Mouse (Mus musculus): ENCODE measurements around the gene Meis2.

Gene Meis2

DNA sequence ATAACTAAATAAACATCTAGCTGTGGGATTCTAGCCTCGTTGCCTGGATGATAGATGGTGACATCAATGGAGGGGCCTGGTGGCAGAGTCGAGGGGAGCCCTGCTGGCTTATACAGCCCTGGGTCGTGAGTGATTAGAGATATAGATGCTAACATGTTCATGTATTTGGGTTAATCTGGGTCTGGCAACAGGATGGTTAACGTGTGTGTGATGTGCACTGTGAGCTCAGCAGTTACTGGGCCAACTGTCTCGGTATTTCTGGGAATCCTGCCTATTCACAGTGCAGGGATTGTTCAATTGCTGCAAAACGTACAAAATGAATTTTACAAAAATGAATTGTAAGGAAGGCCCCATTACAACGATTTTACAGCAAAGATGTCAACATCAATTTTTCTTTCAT is 20.6 kb downstream of the Meis2 start:
- DNase-seq, result no peak

DNA sequence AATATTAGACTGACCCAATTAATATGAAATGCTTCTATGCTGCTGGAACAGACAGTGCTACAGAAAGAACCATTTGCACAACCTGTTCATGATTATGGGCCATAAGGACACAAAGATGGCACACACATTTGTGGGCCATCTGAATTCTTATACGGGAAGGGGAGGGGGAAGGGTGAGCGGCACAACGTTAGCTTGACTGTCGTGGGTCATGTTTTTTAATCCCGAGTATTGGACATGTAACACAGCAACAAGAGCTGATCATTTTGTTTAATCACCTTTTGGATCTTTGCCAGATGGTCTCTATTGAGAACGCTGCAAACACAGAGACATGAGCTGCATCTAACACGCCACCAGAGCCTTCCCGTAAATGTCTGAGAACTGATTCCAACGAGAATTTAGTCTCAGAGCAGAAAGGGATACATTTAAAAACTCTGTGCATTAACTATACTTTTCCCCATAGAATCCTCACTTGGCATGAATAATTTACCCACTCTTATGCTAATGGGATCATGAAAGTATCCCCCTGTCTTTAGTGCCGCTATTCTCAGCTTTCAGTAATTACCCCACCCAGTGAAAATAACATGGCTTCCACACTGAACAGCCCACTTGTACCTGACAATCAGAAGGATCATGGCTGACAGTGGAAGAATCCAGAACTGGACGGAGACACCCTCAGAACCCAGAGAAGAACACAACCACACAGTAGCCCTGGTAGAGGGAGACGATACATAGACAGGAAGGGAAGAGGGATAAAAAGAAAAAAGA is 22.5 kb downstream of the Meis2 start:
- no peak for DNase-seq

DNA sequence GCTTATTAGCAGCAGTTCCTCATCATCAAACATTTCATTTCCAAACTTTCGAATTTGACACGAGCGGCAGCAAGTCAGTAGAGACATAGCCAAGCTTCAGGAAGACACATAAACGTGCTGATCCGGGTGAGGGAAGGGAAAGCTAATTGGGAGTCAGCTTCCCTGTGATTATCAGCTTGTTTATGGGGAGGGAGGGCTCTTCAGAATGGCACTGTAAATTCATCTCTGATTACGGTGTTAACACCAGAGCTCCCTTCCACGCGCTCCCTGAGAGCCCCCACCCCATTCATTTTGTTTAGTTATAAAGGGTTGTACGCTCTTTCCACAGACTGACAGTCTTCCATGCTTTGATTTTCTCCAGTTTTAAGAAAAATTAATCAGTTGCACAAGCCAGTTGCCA is 23.2 kb downstream of the Meis2 start:
- DNase-seq, result no peak

DNA sequence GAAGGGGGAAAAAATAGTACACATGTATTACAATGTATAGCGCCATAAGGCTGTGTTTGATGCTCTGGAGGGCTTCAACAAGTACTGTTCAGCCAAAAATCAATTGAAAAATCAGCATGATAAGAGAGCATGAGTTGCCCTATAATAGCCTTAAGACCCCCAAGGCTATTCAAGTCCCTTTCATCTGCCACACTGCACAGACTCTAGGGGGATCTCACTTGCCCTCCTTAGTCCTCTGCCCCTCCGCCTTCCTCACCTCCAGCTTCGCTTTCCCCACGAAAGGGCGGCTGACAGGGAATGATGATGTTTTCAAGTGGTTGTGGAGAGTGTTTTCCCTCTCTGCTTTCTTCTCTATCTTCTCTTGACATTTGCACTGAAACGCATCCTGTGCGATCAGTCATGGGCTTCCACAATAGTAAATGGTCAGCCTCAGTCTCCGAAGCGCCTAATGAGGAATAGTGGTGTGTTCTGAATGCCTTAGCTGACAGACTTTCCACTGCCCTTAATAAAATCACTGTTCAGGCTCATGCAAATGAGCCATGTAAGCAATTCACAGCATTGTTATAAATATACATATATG is 23.9 kb downstream of the Meis2 start:
- DNase-seq, result no peak

DNA sequence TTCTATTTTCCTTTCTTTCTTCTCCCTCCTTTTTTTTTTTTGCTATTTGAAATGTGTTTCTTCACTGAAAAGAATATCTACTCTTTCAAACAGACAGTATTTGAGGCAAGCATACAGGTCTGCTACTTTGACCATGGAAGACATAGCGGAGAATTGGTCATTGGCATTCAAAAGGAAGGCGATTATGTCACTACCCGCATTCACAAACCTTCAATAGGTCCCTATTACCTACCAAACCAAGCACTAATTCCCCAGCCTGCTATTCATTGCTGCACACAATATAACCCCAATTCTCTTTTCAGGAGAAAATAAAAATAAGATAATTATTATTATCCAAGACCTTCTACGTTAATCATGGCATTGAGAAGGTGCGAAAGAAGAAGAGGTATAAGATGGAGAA is 30.3 kb downstream of the Meis2 start:
- no peak for DNase-seq

DNA sequence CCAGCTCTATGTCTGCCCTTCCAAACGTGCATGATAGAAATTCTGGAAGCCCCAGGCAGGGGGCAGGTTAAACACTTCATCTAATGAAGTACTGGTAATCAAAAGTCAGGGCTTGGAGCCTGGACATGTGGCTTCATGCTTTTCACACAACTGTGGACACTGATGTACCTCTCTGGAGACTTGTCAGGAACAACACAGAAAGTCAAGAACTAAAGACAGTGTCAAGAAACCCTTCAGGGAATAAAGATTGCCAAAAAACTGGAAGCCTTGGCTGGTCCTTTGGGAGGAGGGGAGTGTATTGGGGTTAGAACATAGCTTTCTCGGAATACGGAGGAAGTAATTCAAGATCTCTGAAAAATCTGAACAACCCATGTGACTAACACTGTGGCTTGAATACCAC is 37.5 kb downstream of the Meis2 start:
- no peak for DNase-seq

DNA sequence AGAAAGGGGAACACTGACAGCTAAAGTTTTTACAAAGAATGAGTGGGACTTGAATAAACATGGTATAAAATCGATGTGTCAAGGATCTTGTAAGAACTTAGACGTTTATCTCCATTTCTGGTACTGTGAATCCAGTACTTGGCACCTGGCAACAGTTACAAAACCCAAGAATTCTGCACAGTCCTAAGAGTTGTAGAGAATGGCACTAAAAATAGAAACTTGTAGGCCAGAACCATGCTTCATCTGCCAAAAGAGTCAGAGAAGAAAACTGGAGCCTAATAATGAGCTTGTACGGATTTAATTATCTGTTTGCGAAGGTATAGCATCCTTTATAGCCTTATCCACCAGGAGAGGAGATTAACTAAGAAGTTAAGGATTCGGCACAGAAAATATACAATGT is 42.8 kb downstream of the Meis2 start:
- no peak for DNase-seq

DNA sequence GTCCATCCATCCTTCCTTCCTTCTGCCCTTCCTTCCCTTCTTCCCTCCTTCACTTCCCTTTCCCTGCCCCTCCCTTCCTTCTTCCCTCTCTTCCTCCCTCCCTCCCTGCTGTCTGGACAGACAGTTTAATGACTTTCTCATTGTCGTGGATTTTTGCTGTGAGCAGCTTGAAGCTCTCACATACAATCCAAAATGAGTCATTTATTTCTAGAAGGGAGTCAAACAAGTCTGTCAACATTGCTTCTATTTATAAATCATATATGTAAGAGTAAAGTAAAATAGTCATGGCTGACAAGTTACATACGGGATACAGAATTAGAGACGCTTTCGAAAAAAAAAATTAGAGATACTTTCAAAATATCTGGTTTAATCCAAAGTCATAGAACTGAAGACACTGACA is 43.7 kb downstream of the Meis2 start:
- DNase-seq, result no peak

DNA sequence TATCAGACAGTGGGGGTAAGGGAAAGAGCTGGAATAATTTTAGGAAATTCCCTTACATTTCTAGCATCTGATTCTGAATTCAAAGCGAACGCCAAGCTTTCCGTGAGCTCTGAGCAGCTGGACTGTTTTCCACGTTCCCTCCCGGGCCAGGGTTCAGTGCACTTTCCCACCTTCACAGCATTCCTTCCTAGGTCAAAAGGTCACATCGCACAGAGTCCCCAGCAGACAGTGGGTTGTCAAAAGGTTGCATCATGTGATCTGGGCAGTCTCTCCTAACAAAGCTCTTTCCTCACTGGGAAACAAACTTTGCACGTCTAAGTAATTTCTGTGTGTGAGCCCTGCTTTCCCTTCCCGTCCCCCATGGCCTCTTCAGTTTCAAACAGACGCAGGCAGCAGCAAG is 44.6 kb downstream of the Meis2 start:
- DNase-seq, result peak; percentile 23

DNA sequence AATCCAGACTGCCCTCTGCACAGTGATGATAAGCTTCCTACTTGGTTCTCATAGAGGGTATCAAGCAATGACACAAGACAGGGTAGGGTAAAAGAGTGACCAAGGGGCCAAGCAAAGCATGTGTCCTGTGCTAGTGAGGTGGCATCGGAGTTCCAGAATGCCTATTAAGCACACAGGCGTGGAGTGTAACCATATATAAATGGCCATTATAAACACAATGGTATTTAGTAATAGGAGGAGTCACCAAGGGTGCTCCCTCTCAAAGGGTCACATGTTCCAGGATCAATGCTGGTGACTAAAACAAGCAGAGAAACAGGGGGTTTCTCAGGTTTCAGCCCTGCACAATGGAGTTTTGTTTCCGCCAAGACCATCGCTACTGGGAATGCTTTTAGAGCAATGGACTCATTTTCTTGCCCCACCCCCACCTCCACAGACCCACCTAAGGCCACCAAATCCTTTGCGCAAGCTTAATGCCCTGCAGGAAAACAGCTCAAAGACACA is 45.1 kb downstream of the Meis2 start:
- DNase-seq, result no peak

DNA sequence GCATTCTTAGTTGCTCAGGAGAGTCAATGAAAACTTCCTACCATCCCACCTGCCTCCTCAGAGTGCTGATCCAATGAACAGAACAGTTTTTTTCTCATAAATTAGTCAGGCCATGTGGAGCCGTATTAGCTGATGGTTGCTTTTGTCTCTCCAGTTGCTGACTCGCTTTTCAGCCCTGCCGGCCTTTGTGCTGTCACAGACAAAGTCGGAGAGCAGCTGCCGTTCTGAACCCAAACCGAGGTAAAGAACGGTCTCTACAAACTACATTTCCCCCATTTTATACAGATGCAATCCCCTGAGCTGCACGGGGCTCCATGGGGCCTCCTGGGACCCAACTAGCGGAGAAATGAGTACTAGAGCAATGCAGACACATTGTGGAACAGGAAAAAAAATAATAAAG is 45.7 kb downstream of the Meis2 start:
- DNase-seq, result no peak

DNA sequence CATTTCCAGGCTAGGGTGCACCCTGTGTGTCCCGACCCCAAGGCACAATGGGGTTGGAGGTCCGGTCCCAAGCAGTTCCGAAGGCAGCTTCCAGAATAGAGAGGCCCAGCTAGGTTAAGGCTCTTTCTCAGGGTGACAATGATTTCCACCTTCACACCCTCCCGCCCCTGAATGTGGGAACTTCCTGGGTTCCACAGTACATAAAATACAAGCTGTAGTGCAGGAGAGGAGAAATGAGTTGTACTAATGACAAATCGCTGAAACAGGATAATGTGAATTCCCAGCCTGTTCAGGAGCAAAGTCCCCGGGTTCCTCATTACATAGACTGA is 46.2 kb downstream of the Meis2 start:
- no peak for DNase-seq

DNA sequence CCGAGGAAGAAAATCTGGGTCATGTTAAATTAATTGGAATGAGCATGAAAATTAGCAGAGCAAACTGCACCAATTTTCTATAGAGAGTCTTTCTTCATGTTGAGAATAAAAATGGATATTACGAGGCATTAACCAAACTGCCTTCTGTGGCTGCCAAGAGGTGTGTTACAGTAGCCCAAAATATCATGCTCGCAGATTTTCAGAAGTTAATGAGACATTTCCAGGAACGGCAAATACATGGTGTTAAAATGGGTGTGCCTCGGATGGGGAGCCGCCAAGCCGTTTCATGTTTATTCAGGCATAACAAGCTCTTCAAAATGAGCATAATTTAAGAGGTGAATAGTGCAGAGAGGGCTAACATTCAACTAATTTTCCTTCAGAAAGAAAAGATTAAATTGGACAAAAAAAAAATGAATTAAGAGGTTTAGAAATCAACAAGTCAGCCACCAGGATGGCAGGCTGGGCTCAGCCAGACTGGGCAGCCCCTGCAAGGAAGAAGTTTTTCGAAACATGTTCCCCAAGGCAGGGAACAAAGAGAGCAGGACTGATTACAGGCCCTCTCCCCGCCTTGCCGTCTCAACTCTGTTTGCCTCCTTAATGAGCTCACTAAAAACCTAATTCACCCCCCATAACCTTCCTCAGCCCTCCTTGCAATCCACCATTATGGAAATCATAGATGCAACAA is 46.7 kb downstream of the Meis2 start:
- no peak for DNase-seq

DNA sequence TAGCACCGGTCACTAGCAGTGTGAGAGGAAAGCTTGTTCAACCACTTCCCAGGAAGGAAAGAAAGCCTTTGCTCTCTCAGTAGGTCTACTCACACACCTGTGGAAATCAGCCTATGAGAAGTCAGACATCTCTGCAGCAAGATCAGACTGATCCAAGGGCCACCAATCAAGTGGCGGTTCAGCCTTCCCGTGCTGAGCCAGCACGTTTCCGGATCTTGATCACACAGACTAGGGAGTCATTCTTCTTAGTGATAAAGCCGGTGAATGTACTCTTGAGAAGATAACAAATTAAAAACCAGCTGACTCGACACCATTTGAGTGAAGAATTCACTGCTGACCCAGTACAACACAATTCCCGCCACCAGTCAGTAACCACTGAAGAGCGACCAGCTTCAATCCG is 50.1 kb downstream of the Meis2 start:
- no peak for DNase-seq

DNA sequence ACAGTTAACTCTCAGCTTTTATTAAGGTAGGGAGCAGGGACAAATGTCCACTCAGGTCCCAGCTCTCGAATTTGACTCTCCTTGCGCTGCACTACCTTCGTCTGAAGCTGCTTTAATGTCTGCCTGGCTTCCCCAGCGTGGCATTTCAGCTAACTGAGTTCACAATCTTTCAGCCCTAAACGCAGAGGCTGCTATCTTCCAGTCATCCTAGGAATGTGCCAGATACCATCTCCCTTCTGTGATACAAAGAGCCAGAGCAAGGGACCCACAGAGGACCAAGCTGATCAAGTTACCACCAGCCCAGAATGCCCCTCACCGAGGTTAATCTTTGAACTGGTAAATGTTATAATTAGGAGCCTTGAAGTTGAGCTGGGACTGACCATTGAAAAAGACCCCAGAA is 55.2 kb downstream of the Meis2 start:
- DNase-seq, result no peak

DNA sequence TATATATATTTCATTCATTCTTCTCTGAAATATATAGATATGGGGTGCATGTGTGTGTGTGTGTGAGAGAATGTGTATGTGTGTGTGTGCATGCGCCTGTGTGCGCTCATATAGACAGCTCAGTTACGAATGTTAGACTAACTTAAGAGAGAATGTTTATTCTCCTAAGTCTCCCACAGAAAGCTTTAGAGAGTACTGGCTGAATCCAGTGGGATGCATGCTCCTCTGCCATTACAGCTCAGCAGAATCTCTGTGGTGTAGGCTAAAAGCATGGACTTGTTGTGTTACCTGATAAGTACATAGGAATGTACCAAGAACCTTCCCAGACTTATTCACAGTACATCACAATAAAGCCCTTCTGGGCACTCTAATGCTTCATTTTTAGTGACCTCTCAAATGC is 55.6 kb downstream of the Meis2 start:
- DNase-seq, result no peak

DNA sequence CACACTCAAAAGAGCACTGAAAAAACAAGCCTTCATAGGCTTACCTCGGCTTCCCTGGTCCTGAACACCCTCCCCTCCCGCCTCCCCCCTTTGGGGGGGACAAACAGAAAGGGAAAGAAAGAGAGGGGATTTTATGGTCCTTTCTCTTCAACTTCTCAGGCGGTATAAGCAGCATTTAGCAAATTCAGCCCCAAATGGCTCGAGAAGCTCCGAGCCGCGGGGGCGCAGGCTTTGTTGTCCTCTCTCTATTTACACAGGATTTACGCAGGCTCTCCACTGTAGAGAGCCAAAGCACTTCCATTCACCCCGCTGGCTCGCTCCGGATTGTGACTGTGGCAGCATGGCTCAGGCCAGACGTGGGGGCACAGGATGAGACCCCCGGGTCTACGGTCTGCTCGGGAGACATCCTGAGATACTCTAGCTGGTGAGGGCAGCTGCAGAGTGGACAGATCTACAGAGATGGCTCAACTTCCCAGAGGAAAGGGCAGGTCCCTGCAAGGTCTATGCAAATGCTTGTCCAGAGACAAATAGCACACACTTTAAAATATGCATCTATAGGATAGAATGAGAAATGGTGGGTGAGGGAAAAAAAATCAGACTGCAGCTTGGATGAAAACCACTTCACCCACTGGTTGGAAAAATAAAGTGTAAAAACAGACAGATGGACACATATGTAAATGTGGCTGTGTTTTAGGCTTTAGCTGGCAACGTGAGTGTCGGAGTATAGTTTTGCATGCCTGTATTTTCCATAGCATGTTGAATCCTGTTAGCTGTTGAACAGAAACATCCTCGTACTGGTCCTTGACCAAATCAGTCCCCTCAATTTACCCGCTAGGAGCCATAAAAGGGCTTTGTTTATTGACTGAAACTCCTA is 56.3 kb downstream of the Meis2 start:
- no peak for DNase-seq

DNA sequence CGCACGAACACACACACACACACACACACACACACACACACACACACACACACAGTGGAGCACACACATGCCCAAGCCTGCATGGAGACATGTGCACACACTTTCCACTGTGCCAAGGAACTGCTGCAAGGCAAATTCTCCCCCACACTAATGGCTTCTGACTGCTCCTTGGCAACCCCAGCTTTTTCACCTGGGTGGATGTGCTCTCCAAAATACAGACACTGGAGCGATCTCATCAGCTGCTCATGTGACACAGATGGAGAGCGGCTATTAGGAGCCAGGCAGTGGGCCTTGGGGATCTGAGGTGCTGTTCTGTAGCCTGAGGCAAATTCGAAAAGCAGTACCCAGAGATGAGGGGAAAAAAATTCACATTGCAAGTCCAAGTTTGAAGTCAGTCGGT is 63.3 kb downstream of the Meis2 start:
- no peak for DNase-seq

DNA sequence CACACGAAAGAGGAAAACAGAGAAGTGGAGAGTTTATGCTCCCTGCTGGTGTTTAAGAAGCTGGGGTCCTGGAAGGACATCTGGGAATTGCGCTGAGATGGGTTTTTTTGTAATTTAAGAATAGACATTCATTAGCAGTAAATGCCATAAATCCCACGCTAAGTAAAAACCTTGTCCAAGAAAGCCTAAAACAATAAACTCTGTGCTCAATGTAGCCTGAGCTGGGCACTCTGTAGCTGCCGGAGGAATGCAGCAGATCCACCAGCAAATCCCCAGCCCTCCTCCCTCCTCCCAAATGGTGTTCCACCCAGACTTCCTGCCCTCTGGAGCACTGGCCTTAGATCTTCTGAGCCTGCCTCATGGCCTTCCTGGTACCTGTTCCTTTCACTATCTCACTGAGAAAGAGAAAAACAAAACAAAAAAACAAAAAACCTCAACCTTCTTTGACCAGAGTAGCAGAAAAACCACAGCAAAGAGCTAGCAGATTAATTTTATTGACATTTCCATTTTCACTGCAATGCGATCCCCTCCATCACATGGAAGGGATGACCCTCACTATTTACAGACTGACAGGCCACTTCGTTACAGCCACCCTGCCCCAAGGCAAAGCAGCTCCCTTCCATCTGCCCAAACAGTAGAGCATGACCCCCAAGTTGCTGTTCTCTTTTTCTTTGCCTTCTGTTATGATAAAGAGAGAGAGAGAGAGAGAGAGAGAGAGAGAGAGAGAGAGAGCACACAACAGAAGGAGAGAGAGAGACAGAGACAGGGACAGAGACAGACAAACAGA is 64.1 kb downstream of the Meis2 start:
- no peak for DNase-seq

DNA sequence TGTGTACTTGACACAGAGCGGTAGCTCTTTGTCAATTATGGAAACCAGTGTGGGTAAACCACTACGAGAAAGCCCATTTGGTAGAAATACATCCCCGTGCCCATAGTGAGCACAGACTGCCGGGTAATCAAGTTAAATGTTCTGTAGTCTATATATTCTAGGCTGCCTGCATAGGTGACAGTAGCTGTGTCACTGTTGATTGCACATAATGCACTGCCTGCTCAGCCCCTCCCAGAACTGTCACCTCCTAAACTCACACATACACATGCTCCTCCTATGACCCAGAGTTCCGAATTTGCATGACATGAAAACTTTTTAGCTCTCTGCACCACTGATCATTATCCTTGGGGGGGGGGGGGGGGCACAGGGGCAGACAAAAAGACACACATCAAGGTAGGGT is 65.1 kb downstream of the Meis2 start:
- DNase-seq, result no peak

DNA sequence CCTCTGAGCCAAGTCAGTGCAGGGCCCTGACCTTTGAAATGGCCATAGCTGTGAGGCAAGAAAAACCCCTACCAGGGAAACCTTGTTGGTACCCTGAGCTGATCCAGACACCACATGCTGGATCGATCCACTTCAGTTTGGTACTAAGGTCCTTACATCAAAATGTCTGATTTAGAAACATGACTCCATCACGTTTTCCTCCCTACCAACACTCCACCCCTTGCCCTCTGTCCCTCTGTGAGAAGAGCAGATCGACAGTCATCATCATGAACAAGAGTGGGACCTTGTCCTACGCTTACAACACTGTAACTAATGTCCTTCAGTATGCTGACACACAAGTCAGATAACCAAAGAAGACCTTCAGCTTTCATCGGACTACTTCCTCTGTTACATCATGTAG is 66.8 kb downstream of the Meis2 start:
- DNase-seq, result no peak

DNA sequence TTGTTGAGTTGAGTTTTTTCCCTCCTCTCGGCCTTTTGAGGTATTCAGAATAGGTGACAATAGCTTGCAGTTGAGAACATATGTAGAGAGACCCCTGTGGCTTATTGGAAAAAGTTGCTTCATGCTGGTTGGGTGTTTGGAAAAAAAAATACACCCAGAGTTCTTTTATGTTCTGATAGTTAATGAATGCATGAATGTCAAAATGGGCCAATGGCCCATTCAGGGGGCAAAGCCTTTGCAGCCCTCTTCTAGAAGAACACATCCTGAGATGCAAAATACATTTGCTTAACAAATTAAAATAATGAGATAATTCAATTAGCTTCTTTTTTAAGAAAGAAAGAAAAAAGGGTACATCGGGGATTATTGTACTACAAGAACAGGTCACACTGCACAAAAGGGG is 69.2 kb downstream of the Meis2 start:
- no peak for DNase-seq

DNA sequence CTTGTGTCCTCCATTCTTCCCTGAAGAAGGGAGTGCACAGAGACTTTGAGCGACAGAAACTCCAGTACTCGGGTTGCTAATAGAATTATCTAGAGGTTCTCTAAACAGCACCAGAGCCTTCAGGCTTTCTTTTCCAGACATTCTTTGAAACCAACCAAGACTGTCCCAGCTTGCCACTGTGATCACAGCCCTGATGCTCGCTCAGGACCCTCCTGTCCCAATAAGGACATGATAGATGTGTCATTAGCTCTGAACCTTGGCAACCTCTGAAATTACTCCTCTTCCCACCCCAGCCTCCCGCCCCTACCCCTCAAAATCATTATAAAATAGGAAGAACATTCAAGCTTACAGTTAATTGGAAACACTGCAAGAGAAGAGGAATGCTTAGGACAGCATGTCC is 71.8 kb downstream of the Meis2 start:
- DNase-seq, result no peak
